Mouse (Mus musculus): ENCODE data around the gene Mindy1. TPM values are rescaled to one million over a fixed set of nuclear protein-coding genes. Genes with fewer than 3 reads are reported as not detected.

Mindy1 gene
- total RNA-seq, 2 experiments from 2014 or later = 17.0 to 19.7 TPM

DNA sequence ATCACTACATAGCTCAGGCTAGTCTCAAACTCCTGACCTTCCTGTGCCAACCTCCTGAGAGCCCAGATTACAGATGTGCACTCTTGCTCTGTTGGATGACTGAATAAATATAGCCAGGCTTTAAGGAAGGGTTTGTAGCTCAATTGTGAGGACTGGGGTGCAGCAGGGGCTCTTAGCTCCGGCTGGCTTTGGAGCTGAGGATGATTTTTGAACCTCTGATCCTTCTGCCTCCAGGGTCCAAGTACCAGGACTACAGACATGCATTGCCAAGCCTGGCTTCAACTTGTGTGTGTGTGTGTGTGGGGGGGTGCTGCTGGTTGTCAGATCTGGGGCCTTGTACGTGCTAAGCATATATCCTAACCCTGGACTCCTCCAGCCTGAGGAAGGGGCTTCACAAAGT lies 11.8 kb downstream of the Mindy1 start:
- no peak for DNase-seq (ENCODE audit: low spot score in 2 of 2)

- no peak for DNase-seq (ENCODE audit: low spot score in 2 of 2)
Measured at GRCm38 (mm10) chr3:95293537-95293936, 12.4 kb downstream of the Mindy1 start.

GRCm38 (mm10) chr3:95294316-95294715 lies 13.2 kb downstream of the Mindy1 start:
- no peak for DNase-seq (ENCODE audit: low spot score in 2 of 2)

DNA sequence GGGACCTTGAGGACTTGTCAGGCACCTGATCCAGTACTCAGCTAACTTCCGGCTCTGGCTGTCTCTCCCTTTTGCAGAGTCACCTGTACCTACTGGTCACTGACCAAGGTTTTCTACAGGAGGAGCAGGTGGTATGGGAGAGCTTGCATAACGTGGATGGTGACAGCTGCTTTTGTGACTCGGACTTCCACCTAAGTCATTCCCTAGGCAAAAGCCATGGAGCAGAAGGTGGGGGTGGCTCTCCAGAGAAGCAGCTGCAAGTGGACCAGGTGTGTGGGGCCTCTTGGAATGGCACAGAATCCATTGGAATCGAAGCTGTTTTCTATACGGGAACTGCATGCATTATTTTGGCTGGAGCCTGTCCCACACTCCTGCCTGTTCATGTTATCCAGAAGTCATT lies 13.6 kb downstream of the Mindy1 start:
- no peak for DNase-seq (ENCODE audit: low spot score in 2 of 2)

GRCm38 (mm10) chr3:95295321-95296102 lies 14.4 kb downstream of the Mindy1 start:
- no peak for DNase-seq (ENCODE audit: low spot score in 2 of 2)

- DNase-seq (ENCODE audit: low spot score in 2 of 2) = peak in 1 of 2 experiments; percentile 26
Measured at GRCm38 (mm10) chr3:95296103-95296469, 14.9 kb downstream of the Mindy1 start.

- DNase-seq (ENCODE audit: low spot score in 2 of 2) = no peak
Measured at GRCm38 (mm10) chr3:95298018-95298417, 16.9 kb downstream of the Mindy1 start.

- no peak for DNase-seq (ENCODE audit: low spot score in 2 of 2)
Measured at GRCm38 (mm10) chr3:95301204-95301796, 20.2 kb downstream of the Mindy1 start.

- no peak for DNase-seq (ENCODE audit: low spot score in 2 of 2)
Measured at GRCm38 (mm10) chr3:95306244-95306643, 25.1 kb downstream of the Mindy1 start.

DNA sequence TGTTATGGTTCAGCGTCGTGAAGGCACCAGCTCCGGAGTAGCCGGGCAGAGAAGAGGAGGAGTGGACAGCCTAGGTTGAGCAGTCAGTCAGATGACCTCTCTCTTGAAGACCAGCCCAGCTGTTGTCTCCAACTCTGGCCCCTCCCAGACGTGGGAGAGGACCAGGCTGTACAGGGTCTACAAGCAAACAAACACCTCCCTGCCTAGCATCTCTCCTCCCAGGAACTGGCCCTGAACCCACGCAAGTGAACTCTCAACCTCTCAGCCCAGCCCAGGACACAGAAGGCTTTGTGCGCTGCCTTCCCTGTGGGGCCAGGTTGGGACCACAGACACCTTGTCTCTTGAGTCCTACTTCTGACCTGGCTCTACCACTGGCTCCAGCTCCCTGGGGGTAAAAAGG lies 26.0 kb downstream of the Mindy1 start, which contains the start of gene Anxa9:
TSS of gene Anxa9 (minus strand) at position 77 of the 400 bp plus-strand sequence.
- no peak for DNase-seq (ENCODE audit: low spot score in 2 of 2)

- no peak for DNase-seq (ENCODE audit: low spot score in 2 of 2)
Measured at GRCm38 (mm10) chr3:95310496-95310895, 29.4 kb downstream of the Mindy1 start.

- DNase-seq (ENCODE audit: low spot score in 2 of 2) = peak; percentile 58 to 65
Measured at GRCm38 (mm10) chr3:95310968-95311882, 30.1 kb downstream of the Mindy1 start.

DNA sequence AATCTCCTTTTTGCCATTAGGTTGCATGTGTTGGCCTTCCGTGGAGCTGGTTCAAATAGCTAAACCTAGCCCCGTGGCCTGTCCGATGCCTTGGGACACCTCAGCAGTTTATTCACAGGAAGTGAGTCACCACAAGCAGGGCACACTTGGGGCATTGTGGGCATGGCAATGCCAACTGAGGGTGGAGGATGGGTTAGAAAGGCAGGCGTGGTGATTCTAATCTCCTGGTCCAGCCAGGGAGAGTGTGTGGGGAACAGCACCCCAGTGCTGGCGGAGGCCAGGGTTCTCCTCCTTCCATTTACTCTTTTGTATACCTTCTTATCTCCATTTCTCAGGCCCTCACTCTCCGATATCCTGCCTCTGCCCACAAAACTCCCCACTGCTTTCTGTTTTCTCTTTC lies 31.5 kb downstream of the Mindy1 start:
- DNase-seq (ENCODE audit: low spot score in 2 of 2) = no peak

GRCm38 (mm10) chr3:95313476-95313875 lies 32.3 kb downstream of the Mindy1 start:
- no peak for DNase-seq (ENCODE audit: low spot score in 2 of 2)

DNA sequence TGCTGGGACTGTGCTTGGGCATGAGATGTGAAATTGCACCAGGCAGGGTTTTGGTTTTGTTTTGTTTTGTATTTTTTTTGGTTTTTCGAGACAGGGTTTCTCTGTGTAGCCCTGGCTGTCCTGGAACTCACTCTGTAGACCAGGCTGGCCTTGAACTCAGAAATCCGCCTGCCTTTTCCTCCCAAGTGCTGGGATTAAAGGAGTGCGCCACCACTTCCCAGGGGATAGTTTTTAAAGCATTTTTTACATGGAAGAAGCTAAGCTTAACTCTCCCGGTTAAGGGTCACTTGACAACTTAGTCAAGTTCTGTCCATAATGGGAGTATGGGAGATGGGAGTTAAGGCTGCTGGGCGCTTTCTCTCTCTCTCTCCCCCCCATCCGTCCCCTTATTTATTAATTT lies 32.9 kb downstream of the Mindy1 start:
- DNase-seq (ENCODE audit: low spot score in 2 of 2) = no peak

DNA sequence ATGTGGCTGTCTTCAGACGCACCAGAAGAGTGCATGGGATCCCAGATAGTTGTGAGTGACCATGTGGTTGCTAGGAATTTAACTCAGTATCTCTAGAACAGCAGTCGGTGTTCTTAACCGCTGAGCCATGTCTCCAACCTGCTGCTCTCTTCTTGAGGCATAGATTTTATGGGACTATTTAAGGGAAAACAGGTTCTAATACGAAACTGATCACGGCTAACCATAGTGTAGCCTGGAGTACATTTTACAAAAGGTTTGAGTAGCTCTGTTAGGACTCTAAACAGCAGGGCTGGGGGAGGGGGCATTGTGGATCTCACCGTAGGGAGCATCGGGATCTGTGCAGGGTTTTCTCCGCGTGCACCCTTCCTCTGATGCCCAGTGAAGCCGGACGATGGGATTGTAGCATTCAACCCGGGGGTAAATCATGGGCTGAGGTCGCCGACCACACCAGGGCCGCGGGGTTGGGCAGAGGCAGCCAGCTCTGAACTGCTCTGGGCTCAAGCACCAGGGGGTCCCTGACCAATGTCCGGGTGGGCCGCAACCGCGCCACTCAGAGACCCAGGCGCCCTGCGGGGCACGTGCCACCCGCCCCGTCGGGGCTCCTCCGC lies 33.4 kb downstream of the Mindy1 start, which contains the start of gene Cers2:
TSS of gene Cers2 (plus strand) at position 306 of the 608 bp plus-strand sequence.
- no peak for DNase-seq (ENCODE audit: low spot score in 2 of 2)

- peak; percentile 62 to 66 for DNase-seq (ENCODE audit: low spot score in 2 of 2)
Measured at GRCm38 (mm10) chr3:95315094-95315843, 34.1 kb downstream of the Mindy1 start.

DNA sequence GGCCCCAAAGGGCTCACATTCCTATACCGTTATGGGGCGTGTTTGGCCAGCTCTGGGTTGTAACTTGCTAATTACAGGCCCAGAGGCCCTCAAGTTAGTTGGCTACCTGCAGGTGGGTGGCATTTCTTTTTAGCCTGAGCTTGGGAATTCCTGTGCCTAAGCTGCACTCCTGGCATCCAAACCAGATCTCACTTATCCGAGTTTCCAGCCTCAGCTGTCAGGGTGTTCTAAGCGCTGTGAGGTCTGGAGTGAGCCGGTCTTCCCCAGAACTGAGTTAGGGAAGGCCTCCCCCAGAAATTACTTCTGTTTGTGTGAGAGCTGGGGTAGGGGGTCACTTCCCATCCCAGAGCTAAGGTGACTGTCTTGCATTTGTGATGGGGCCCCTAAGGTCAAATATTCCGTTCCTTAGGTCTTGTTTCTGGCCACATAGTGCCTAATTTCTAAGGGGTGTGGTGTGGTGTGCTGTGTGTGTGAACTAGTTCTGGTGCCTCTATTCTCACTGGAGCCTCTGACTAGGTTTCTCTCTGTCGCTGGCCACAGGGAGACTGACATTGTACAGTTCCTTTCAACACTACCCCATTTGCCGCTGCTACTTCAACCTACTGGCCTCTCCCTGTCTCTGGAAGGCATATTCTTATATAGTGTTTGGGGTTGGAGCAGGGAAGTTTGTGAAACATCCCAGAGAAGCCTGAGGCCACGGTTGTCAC lies 34.9 kb downstream of the Mindy1 start:
- DNase-seq (ENCODE audit: low spot score in 2 of 2) = no peak

DNA sequence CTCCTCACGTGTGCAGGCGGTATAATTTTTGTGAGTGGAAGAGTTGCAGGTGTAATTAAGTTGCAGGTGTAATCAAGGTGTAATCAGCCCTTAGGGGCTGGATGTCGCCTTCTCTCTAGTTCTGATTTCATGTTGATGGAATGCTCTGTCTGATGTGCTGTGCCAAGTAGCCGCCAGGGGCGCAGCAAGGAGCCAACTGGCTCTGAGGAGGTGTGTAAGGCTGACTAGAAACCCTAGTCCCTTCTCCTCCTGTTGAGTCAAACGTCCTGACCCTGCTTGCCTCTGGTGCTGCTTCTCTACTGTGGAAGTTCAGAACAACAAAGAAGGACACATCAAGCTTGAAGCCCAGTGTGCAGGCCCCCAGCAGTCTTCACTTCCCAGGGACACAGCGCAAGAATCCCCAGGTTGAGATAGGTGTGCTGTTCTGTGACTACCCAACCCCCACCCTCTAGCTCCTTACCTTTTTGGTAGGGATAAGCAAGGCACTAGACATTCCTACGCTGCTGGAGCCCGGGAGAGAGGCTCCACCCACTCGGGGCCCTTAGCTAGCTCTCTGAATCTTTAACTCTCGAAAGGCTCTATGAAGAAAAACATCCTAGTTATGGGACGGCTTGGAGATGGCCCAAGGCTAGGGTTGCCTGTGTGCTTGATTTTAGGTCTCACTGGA lies 36.4 kb downstream of the Mindy1 start:
- DNase-seq (ENCODE audit: low spot score in 2 of 2) = peak; percentile 56 to 60

Measured in left cerebral cortex, adult 18-20 months (tissue).